Mouse (Mus musculus): ENCODE data around the gene Scimp.

The Scimp gene

GRCm38 (mm10) chr11:70811471-70812240 is 730 bp downstream of the Scimp start:
- DNase-seq (ENCODE audit: low read depth, low spot score), result no peak

- DNase-seq (ENCODE audit: low read depth, low spot score), result no peak
These were observed 1.3 kb downstream of the Scimp start for GRCm38 (mm10) chr11:70811041-70811440.

DNA sequence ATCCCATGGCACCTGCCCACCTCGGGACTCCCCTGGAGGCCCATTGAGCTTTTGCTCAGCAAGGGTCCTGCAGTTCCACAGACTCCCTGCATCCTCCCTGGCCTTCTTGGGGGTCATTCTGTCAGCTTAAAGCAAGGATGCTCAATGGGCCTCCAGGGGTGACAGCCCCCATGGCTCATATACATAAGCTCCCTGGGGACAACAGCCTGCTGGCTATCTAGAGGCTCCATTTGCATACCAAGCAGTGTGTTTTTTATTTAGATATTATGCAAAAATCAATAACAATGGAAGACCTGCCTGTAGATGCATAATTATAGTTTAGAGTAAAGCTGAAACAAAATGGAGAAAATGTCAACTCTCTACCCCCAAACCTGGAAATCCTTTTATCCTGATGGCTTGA is 3.4 kb downstream of the Scimp start:
- DNase-seq (ENCODE audit: low read depth, low spot score), result no peak

GRCm38 (mm10) chr11:70808101-70808500 is 4.3 kb downstream of the Scimp start:
- no peak for DNase-seq (ENCODE audit: low read depth, low spot score)

DNA sequence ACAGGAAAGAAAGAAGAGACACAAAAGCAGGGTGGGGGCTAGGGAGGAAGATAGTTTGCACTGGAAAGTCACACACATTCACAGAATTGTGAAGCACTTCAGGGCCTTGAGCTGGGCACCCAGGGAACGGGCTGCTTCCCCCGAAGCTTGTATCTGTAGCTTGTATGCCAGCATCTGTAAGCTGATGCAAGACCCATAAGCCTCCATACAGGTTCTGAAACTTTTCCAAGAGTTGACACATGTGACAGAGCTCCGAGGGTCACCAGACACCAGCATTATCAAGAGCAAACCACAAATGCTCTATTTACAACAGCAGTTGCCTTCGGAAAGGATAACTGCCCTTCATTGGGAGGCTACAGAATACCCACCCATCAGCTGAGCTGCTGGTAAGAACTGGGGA is 4.8 kb downstream of the Scimp start:
- no peak for DNase-seq (ENCODE audit: low read depth, low spot score)

GRCm38 (mm10) chr11:70806697-70807096 is 5.7 kb downstream of the Scimp start:
- no peak for DNase-seq (ENCODE audit: low read depth, low spot score)

DNA sequence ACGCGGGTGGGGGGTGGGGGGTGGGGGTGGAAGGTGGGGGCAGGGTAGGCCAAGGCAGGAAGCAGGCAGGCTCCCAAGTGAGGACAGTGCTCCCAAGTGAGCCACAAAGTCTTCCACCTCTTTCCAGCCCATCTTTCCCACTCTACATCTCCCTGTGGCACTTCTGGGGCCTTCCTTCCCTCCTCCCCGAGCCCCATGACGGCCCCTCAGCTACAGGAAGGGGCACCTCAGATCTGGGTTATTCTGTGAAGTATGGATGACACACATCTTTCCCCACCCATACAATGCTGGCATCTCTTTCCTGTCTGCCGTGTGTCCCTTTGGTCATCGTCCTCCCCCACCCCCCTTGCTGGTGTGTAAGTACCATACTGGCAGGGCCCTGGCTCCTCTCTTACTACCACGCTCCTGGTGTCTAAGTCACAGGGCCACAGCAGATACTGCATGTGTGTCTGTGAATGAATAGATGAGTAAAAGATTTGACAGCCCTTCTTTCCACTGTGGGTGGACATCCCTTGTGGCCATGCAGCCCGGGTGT is 6.7 kb downstream of the Scimp start:
- DNase-seq (ENCODE audit: low read depth, low spot score), result no peak

GRCm38 (mm10) chr11:70804395-70804794 is 8.0 kb downstream of the Scimp start:
- DNase-seq (ENCODE audit: low read depth, low spot score), result no peak

GRCm38 (mm10) chr11:70803711-70804200 is 8.6 kb downstream of the Scimp start:
- DNase-seq (ENCODE audit: low read depth, low spot score), result no peak

- no peak for DNase-seq (ENCODE audit: low read depth, low spot score)
These were observed 9.5 kb downstream of the Scimp start for GRCm38 (mm10) chr11:70802865-70803261.

- DNase-seq (ENCODE audit: low read depth, low spot score), result peak; percentile 28
These were observed 10.1 kb downstream of the Scimp start for GRCm38 (mm10) chr11:70802208-70802864.

GRCm38 (mm10) chr11:70792409-70792808 is 20.0 kb downstream of the Scimp start:
- no peak for DNase-seq (ENCODE audit: low read depth, low spot score)

- DNase-seq (ENCODE audit: low read depth, low spot score), result no peak
These were observed 20.7 kb downstream of the Scimp start for GRCm38 (mm10) chr11:70791676-70792075.

GRCm38 (mm10) chr11:70790874-70791551 is 21.4 kb downstream of the Scimp start:
- no peak for DNase-seq (ENCODE audit: low read depth, low spot score)

GRCm38 (mm10) chr11:70790426-70790825 is 22.0 kb downstream of the Scimp start:
- DNase-seq (ENCODE audit: low read depth, low spot score), result peak; percentile 37

GRCm38 (mm10) chr11:70788972-70789655 is 23.3 kb downstream of the Scimp start:
- no peak for DNase-seq (ENCODE audit: low read depth, low spot score)

DNA sequence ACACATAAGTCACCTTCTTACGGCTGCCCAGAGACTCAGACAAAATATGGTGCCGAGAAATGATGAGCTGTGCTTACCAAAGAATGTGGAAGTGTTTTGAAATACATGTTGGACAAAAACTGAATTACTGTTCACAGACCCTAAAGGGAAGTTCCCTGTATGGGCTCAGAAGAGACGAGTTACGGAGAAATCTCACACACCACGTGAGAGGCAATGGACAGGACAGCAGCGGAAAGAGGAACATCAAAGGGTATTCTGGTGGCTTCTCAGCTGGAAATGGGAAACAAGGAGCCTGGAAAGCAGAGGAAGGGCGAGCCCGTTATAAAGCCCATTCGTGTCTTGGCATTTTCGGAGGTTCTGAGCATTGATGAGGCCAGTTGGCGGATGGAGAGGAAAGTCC is 25.3 kb downstream of the Scimp start:
- DNase-seq (ENCODE audit: low read depth, low spot score), result no peak

DNA sequence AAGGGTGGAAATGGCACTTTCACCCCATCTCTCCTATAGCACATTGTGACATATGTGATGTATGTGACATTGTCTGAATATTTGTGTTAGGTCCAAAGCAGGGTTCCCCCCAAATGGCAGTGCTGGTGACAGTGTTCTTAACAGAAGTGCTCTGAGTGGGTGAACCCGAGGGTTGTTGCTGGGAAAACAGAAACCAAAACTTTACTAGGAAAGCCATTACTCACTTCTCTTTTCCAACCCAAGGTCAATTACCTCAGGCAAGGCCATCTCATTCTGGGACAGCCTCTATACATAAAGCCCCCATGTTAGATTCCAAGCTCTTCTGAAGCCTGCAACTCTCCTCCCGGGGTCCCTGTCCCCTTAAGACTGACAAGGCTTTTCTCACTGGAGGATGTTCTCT is 26.5 kb downstream of the Scimp start:
- no peak for DNase-seq (ENCODE audit: low read depth, low spot score)

DNA sequence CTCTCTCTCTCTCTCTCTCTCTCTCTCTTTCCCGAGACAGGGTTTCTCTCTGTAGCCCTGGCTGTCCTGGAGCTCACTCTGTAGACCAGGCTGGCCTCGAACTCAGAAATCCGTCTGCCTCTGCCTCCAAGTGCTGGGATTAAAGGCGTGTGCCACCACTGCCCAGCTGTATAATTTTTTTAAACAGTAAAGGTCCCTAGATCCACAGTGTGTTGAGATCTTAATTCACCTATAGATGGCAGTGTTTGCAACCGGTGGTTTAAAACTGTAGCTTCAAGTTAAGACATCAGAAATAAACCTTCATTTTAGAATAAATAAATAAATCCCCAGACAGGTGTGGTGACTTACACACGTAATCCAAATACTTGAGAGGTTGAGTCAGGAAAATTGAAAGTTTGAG is 34.3 kb downstream of the Scimp start:
- peak; percentile 52 for DNase-seq (ENCODE audit: low read depth, low spot score)

DNA sequence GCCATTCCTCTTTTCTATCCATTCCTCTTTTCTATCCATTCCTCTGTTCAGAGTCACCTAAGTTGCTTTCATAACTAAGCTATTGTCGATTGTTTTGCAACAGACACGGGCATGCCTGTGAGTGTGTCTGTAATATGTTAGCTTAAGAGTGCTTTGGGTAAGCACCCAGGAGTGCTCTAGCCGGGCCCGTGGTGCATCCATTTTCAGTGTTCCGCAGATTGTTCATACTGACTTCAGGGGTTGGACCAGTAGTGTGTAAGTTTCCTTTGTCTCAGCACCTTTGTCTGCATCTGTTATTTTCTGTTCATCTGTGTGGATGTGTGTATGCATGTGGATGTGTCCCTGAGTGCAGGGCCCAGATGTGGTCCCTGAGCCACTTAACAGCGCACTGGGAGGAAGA is 34.8 kb downstream of the Scimp start:
- no peak for DNase-seq (ENCODE audit: low read depth, low spot score)

- DNase-seq (ENCODE audit: low read depth, low spot score), result peak; percentile 87
These were observed 35.4 kb downstream of the Scimp start for GRCm38 (mm10) chr11:70776830-70777571.

Data from ES-CJ7 (cell line).